Mouse (Mus musculus): Measurements from ENCODE around the gene Nrp1.

DNA sequence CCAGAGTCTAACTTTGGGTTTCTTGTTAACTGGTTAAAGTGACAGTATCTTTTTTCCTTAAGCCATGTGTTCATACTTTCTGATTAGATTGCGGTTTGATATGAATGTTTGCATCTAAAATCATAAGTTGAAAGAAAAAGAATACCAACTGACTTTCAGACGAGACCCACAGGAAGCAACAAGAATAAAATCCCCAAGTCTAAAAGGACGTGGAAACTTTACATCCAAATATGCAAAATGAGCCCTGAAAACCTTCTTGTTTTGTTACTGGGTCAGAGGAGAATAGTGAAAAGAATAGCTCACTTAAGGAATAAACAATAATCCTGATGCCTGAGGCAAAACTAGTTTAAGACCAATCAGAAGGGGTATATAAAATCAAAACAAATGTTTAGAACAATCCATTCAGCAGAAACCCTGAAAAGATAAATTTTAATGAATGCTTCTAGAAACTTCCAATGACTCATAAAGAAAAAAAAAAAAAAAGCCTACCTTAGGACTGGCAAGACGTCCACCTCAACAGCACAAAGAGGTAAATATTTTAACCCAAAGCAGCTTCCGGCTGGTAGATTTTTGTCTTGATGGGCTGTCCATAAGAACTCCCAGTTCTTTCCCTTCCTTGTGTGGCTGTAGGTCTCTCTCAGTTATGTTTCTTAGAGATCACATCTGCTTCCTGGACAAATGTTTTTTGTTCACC, 145.9 kb downstream of the Nrp1 start:
- TF ChIP-seq CTCF (IDR thresholded peaks at IDR 0.05; ENCODE audit: low read depth, low read length) = no peak
- TF ChIP-seq POLR2A (IDR thresholded peaks at IDR 0.05; ENCODE audit: borderline replicate concordance, low read depth, low read length) = no peak
